Mouse (Mus musculus) heart, postnatal 36 days (tissue): ENCODE measurements around the gene Taf1c. TPM values are rescaled to one million over a fixed set of nuclear protein-coding genes. Genes with fewer than 3 reads are reported as not detected.

Experiments
- DNase-seq, 2 experiments: peaks; one replicate each; pipeline ENCODE4 v3.0.0; 2021 to 2022
- intact Hi-C: fragments of 180-260 bp; cut with DNase I; formaldehyde crosslinking; loops from one replicate; pipeline ENCODE4 v1.15.1; 2025
- total RNA-seq, 2 experiments: library from RNA; stranded (reverse); gene quantifications; 2 replicates each; pipeline ENCODE4 v1.2.3; 2021

Taf1c gene
- total RNA-seq, 2 experiments from 2014 or later = 3.6 to 3.8 TPM

- DNase-seq = no peak
- intact Hi-C loops = loop anchor here (2.0 kb wide), 2 partner anchors 17 to 29 kb away; partner anchors contain the start of genes Mbtps1 and Taf1c
These were observed 29.7 kb downstream of the Taf1c start for GRCm38 (mm10) chr8:119575366-119575726.

GRCm38 (mm10) chr8:119574437-119575365 lies 30.3 kb downstream of the Taf1c start, which contains the start of the genes Hsdl1 and Dnaaf1:
Hsdl1 (minus strand) TSS chr8:119575183.
Dnaaf1 (plus strand) TSS chr8:119575235.
- DNase-seq = peak; percentile 98
- intact Hi-C loops = loop anchor here (2.0 kb wide), 2 partner anchors 16 to 30 kb away; partner anchors contain the start of genes Mbtps1 and Taf1c

DNA sequence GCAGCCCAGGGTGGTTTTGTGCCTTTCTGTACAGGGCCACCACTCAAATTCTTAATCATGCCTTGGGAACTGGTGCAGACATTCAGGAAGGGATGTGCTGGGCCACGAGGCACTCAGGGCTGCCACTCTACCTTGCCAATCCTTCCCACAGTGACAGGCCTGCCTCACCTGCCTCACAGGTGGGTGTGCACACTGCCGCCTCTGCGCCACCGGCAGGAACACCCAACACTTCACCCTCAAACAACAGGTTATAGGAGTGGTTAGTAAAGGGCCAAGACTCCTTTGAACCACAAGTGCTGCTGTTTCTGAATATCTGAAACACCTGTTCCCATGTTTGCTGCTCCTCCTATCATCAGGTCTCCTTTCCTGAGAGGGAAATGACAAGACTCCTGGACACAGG lies 32.6 kb downstream of the Taf1c start:
- DNase-seq = no peak
- intact Hi-C loops = no loop called here

DNA sequence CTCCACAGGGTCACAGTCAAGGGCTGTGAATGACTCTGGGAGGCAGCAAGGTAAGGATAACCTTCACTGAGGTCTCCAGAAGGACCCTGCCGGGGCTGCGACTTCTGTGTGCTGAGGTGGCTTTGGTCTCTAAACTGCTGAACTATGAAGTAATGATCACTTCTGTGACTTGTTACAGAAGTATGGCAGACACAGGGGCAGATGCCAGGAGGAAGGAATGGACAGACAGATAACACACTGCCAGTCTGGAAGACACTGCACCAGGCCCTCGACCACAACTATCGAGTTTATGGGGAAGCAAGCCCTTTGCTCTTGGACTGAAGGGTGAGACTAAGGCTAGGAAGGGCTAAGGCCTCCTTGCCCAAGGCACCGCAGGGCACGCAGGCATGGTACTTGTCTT lies 33.9 kb downstream of the Taf1c start:
- intact Hi-C loops = no loop called here
- DNase-seq = no peak

DNA sequence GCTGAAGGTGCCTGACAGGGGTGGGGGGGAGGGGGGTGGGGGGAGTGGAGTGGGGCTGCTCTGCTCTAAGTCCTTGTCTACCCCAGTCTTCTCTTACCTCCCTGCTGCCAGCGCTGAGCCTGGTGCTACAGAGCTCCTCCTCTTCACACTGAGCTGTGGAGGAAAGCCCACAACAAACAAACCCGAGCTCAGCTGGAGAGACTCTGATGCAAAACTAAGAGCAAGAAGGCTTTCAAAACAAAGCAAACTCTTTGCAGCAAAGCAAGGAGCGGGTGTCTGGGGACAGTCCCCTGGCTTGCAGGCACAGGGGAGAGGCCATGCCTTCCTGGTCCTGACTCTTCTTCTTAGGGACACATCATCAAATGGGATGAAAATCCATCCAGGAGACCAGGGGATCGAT lies 35.1 kb downstream of the Taf1c start:
- no peak for DNase-seq
- intact Hi-C loops = no loop called here

DNA sequence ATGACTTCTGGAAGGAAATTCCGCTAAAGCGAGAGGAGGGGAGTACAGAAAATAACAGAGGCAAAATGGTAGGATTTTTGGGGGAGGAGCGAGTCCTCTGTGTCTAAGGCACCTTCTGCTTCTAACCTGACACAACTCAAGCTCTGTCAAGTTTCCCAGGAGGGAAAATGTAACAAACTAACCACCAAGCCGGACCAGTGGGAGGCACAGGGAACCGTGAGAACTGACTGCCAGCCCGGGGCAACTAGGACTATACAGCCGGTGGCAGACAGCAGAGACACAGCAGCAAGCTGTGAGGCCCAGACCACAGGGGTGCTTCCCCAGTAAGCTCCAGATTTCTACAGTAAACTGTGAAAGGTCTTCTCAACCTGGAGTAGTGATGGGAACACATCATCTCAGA lies 36.1 kb downstream of the Taf1c start:
- no peak for DNase-seq
- intact Hi-C loops = no loop called here

DNA sequence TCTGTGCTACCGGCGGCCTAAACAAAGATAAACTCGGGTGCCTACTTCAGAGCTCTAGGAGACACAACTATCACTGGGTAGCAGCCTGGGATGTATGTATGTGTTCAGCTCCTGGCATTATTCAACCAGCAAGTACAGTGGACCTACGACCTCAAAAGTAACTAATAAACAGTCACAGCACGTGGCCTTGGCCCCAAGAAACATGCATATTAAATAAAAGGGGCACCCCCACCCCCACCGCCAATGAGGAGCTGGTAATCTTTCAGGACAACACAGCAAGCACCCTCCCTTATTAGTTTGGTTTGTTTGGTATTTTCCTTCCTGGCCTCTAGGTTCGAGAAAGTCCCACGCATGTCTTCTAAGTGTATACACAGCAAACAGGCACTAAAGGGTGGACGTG lies 36.8 kb downstream of the Taf1c start:
- intact Hi-C loops = no loop called here
- no peak for DNase-seq

DNA sequence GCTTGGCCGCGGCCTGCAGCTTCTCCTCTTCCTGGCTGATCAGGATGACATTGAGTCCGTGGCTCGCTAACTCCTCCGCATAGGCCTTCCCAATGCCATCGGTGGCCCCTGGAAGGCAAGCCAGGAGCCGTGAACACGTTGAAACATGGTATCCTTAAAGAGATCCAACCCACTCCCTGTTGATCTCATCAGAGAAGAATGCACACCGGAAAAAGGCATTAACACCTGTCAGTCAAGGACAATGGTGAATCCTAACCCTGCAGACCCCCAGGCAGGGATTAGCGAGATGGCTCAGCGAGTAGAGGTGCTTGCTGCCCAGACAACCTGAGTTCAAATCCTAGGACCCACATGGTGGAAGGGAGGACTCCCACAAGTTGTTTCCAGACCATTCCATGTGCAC lies 38.7 kb downstream of the Taf1c start:
- intact Hi-C loops = no loop called here
- no peak for DNase-seq

DNA sequence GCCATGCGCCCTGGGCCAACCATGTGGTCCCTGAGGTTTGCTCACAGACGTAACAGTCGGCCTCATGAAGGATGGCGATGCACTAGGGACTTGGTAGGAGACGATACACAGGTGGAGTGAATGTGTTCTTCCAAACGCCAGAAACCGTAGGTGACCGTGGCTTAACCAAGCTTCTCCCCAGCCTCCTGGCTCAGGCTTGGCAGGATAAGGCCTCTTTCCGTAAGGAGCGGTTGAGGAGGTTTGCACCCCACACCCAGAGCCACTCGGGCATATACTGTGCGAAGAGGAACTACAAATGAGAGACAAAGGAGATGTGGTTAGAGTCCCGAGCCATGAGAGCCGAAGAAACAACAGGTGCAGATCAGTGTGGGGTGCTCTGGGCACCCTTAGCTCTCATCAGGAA lies 41.2 kb downstream of the Taf1c start:
- DNase-seq = no peak
- intact Hi-C loops = no loop called here

GRCm38 (mm10) chr8:119559402-119559720 lies 45.7 kb downstream of the Taf1c start:
- intact Hi-C loops = loop anchor here (2.0 to 5.0 kb wide), 3 partner anchors 15 to 118 kb away; partner anchors contain the start of genes Dnaaf1 and Hsdl1
- no peak for DNase-seq

GRCm38 (mm10) chr8:119558603-119559401 lies 46.2 kb downstream of the Taf1c start, which contains the start of gene Mbtps1:
Mbtps1 (minus strand) TSS chr8:119558735.
- DNase-seq = peak; percentile 97 to 100
- intact Hi-C loops = loop anchor here (2.0 to 5.0 kb wide), 3 partner anchors 16 to 118 kb away; partner anchors contain the start of genes Dnaaf1 and Hsdl1

DNA sequence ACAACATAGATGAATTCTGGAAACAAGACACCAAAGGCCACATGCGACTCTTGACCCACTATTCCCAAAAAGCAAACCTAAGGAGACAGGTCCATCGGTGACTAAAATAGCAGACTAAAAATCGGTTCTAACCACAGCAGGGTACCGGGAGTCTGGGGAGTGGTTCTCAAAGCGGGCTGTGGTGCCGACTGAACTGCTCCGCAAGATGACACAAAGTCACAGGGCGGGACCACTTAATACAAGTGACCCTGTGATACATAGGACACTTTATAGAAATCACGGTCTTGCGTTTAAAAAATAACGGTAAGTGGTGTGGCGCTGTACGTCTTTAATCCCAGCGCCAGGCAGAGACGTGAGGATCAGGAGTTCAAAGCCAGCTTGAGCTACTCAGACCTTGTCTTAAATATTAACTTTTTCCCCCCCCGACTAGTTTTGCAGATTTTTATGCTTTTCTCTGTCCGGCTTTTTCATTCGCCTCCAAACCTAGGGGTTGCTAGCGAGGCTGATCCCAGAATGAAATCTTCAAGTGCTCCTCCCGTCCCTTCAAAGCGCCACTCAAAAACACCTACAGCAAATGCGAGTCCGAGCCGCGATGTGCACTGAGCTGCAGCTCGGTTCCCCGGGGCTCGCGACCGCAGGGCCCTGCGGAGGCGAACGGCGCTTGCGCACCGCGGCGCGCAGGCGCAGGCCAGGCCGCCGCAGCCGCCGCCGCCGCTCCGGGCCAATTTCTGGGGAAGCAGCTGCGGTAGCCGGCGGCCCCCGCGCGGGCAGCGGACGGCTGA lies 47.0 kb downstream of the Taf1c start:
- peak in 1 of 2 experiments; percentile 18 for DNase-seq
- intact Hi-C loops = loop anchor here (2.0 to 5.0 kb wide), 3 partner anchors 17 to 119 kb away; partner anchors contain the start of genes Dnaaf1 and Hsdl1

DNA sequence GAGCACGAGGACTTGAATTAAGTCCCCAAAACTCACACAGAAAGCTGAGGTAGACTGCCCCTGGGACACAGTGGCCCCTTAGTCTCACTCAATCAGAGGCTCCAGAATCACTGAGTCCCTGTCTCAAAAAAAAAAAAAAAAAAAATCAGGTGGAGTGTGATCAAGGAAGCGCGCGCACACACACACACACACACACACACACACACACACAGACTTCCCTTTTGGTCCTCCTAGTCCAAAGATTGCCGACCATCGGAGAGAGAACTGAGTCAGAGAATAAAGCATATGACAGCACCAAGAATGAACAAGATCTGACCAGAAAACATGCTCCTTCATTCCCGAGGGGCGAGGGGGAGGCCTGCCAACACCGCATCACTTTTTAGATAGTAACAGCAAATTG lies 47.9 kb downstream of the Taf1c start:
- no peak for DNase-seq
- intact Hi-C loops = loop anchor here (5.0 kb wide), 2 partner anchors 45 to 120 kb away; no protein-coding TSS in a partner anchor

DNA sequence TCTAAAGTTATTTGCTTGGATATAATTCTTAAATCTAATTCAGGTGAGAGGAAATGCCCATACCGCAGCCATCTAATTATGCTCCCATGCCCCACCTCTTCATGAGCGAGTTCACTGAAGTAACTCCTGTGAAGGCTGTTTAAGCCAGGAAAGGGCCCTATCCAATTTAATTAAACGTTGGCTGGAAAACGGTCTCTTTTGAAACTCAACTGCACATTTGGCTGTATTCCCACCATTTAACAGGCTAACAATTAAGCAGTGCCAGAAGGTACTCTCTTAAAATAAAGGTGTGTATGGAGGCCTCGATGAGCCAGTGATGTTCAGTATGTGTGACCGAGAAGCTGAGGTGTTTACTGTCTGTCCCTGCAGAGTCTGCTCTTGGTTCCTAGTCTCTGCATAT lies 49.2 kb downstream of the Taf1c start:
- no peak for DNase-seq
- intact Hi-C loops = loop anchor here (5.0 kb wide), 2 partner anchors 46 to 121 kb away; no protein-coding TSS in a partner anchor

DNA sequence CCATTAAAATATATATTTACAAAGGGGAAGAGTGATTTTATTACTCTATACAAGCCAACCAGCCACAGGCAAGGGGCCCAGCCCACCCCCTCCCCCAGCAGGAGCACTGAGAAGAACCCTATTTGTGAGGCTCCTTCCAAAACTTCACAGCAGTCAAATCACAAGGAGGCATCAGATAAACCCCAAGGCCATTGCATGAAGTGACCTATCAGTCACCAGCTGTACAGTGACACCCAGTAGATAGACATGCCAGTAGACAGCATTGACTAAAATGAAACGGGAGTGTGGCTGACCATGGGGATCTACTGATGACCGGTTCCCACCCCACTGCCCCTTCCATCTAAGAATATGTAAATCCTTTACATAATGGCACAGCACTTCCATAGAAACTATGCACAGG lies 52.1 kb downstream of the Taf1c start:
- no peak for DNase-seq
- intact Hi-C loops = no loop called here

- intact Hi-C loops = no loop called here
- DNase-seq = no peak
These were observed 56.4 kb downstream of the Taf1c start for GRCm38 (mm10) chr8:119548560-119549113.
